In the genomic region with DNA sequence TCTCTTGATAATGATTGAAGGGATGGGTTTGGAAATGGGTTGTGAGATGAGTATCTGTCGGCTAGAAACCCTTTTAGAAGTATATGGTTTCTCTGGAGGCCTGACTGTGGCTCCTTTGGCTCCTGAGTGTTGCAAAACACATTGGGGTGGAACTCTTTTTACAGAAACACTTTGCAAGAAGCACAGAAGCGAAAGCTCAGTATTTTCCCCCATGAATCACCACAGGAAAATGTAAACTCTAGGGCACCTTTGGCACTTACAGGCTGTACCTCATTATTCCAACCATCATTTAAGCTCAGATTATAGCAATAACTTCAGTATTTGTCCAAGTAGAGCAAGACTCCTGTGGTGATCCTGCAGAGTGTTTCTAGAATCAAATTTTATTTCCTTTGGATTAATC, we compare ENCODE assay signal across 17 mouse cellular contexts.
"Had no signal": no experiment of that assay in that cellular context is flagged by ENCODE, and none has a peak within 500 bp of the region (broad histone marks: within the 10 kb centered on the region; RNA-seq: fewer than 3 reads in every experiment).

No protein-coding gene starts in this region.

- H3K4me2 ChIP-seq: neural tube, embryonic 12.5 days; neural tube, embryonic 13.5 days; neural tube, embryonic 15.5 days; stomach, embryonic 15.5 days had no signal

- H3K27me3 ChIP-seq: neural tube, embryonic 12.5 days; neural tube, embryonic 13.5 days; neural tube, embryonic 15.5 days; stomach, embryonic 15.5 days had no signal

- DNase-seq: retina, postnatal 1 day; right cerebral cortex, adult 18-20 months; right cerebral cortex, postnatal 14 days; right cerebral cortex, postnatal 25 days; right cerebral cortex, postnatal 4 days; spleen, adult 18-20 months; thymus, adult 18-20 months; thymus, adult 2 months; thymus, postnatal 14 days; thymus, postnatal 25 days; thymus, postnatal 36 days; thymus, postnatal 4 days had no signal

- H3K9me3 ChIP-seq: neural tube, embryonic 12.5 days; neural tube, embryonic 13.5 days; neural tube, embryonic 15.5 days; stomach, embryonic 15.5 days had no signal

- H3K27ac ChIP-seq: neural tube, embryonic 12.5 days; neural tube, embryonic 13.5 days; neural tube, embryonic 15.5 days; stomach, embryonic 15.5 days; stomach, postnatal 0 days had no signal

- H3K36me3 ChIP-seq: neural tube, embryonic 12.5 days had no signal

- H3K9ac ChIP-seq: neural tube, embryonic 12.5 days; neural tube, embryonic 13.5 days; neural tube, embryonic 15.5 days; stomach, embryonic 15.5 days had no signal

- H3K4me1 ChIP-seq: neural tube, embryonic 12.5 days; neural tube, embryonic 13.5 days; neural tube, embryonic 15.5 days; stomach, embryonic 15.5 days had no signal

- H3K4me3 ChIP-seq: neural tube, embryonic 12.5 days; neural tube, embryonic 13.5 days; neural tube, embryonic 15.5 days; stomach, embryonic 15.5 days had no signal
